Mouse (Mus musculus) lung, adult 2 months (tissue): ENCODE measurements around the gene Cntnap5a.

Source experiments
- CTCF ChIP-seq: fragments of 200-500 bp; IDR thresholded peaks from 2 replicates; pipeline ENCODE4 v1.5.1; 2011; ENCODE audit warnings: mild to moderate bottlenecking, low read length, control low read depth; ENCODE audit not compliant: insufficient read depth
- POLR2A ChIP-seq: fragments of 200-500 bp; IDR thresholded peaks from 2 replicates; pipeline ENCODE4 v1.6.1; 2011; ENCODE audit warnings: low read depth, mild to moderate bottlenecking, control low read depth, low read length, borderline replicate concordance; ENCODE audit errors: extremely low read depth

DNA sequence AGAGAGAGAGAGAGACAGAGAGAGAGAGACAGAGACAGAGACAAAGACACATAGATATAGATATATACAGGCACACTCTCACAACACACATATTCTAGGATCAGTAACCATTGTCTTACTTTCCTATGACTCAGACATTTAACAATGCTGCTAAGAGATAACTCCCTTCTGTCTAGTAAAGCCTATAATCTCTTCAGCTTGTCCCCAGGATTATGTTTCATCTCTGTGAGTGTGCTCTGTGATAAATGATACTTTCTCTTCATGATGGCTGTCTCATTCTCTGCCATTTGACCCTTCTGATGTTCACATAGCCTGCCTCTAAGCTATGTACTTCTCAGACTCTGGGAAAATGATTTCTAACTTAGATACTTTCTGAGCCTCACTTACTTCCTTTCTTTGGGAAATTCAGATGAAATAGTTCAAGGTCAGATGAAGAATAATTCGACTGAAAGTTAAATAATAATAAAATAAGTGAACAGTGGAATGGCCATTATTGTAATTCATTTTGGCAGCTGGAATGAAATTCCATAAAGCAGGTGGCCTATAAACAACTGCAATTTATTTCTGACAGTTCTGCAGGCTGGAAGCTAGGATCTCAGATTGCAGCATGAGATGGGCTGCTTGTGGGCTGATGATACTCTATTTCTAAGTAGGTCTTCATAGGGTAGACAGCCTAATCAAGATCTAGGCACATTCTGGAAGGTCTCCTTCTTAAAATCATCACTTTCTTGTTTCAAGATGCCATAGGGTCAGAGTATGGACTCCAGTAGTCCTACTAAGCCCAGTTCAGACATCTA lies 444.1 kb downstream of the Cntnap5a start:
- TF ChIP-seq CTCF (no peak), POLR2A (no peak)
